Mouse (Mus musculus) heart, adult 2 months (tissue): ENCODE results near the gene Csdc2.

Experiments
- CTCF ChIP-seq: fragments of 200-600 bp; IDR thresholded peaks from 2 replicates; pipeline ENCODE4 v1.8.1; 2022; ENCODE audit warnings: antibody characterized with exemption, mild to moderate bottlenecking, moderate library complexity
- POLR2A ChIP-seq: fragments of 200-500 bp; IDR thresholded peaks from 2 replicates; pipeline ENCODE4 v1.6.1; 2011; ENCODE audit warnings: mild to moderate bottlenecking, low read depth, low read length, control low read depth; ENCODE audit not compliant: insufficient read depth

DNA sequence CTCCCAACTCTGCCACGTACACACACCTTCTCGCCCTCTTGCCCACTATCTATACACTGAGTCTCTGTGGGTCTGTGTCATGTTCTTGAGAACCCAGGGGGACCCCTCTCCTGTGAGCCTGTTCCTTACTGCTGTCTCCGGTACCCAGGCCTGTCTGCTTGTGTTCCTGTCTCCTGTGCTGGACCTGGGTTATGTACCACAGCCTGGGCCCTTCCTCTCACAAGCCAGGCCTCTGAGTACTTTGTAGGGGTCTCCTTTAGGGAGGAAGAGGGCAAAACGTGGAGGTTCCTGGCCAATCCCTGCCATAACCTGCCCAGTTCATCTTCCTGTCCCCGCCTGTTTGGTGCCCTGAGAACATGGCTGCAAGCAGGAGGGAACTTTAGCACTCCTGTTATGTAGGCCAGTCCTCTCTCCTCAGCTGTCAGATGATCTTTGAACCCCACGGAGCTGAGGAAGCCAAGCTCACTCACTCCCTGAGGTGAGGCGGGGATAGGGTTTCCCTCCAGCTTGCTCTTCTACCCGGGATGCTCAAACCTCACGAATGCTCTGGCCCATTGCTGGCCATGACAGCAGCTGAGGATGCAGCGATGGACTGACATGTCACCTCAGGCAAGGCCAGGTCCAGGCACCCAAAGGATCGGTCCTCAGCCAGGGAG, 13.0 kb downstream of the Csdc2 start:
- TF ChIP-seq CTCF, result no peak
- TF ChIP-seq POLR2A, result no peak
